17 mouse cellular contexts compared by ENCODE assay signal in the genomic region with DNA sequence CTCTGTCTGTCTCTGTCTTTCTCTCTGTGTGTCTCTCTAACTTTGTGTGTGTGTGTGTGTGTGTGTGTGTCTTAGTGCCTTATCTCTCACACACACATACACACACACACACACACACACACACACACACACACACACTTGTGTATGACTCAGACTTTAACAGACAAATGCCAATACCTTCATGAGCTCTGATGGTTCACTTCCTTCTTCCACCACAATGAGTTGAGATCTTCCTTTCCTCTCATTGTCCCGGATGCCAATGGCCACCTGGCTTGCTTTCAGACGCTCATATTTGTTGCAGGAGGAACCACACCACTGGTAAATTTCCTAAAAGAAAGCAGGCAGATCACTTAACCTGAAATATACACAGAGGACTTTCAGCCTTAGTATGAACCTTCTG. TPM values are rescaled to one million over a fixed set of nuclear protein-coding genes. Genes with fewer than 3 reads are reported as not detected.
"Had no signal": no experiment of that assay in that cellular context is flagged by ENCODE, and none has a peak within 500 bp of the region (broad histone marks: within the 10 kb centered on the region; RNA-seq: fewer than 3 reads in every experiment).

No protein-coding gene starts in this region.

- H3K9ac ChIP-seq: neural tube, embryonic 15.5 days; stomach, embryonic 15.5 days had no signal

- H3K9me3 ChIP-seq: neural tube, embryonic 15.5 days; stomach, embryonic 15.5 days had no signal

- H3K4me3 ChIP-seq: neural tube, embryonic 15.5 days; stomach, embryonic 15.5 days had no signal

- H3K27ac ChIP-seq: neural tube, embryonic 15.5 days; stomach, embryonic 15.5 days; stomach, postnatal 0 days had no signal

- H3K4me1 ChIP-seq: neural tube, embryonic 15.5 days; stomach, embryonic 15.5 days had no signal

- H3K27me3 ChIP-seq: neural tube, embryonic 15.5 days; stomach, embryonic 15.5 days had no signal

- H3K4me2 ChIP-seq: neural tube, embryonic 15.5 days; stomach, embryonic 15.5 days had no signal

- H3K36me3 ChIP-seq: neural tube, embryonic 15.5 days; stomach, embryonic 15.5 days had no signal

- DNase-seq: retina, postnatal 1 day; right cerebral cortex, adult 18-20 months; right cerebral cortex, postnatal 14 days; right cerebral cortex, postnatal 25 days; right cerebral cortex, postnatal 4 days; spleen, adult 18-20 months; thymus, adult 18-20 months; thymus, adult 2 months; thymus, postnatal 14 days; thymus, postnatal 25 days; thymus, postnatal 36 days; thymus, postnatal 4 days had no signal

RNA-seq across cellular contexts. Expression of a gene that starts 29.3 kb away (rescaled TPM):
- total RNA-seq: neutrophil, adult 5-6 weeks had no signal
- polyA plus RNA-seq: neural tube, embryonic 14.5 days had no signal
